ENCODE assay signal across 24 mouse cellular contexts in genomic region chr17:56457442-56457841, GRCm38 (mm10). TPM values are rescaled to one million over a fixed set of nuclear protein-coding genes. Genes with fewer than 3 reads are reported as not detected.
DNase-seq lines count a peak whose midpoint lies in the region; ATAC-seq and TF ChIP-seq lines count a peak whose summit lies in the region.
"Had no signal": no experiment of that assay in that cellular context is flagged by ENCODE, and none has a peak within 500 bp of the region (broad histone marks: within the 10 kb centered on the region; RNA-seq: fewer than 3 reads in every experiment).

No protein-coding gene starts in this region.

- no peak for TF ChIP-seq POLR2A in brain, embryonic 14.5 days (IDR thresholded peaks at IDR 0.05; ENCODE audit: borderline replicate concordance, extremely low read depth, insufficient read depth, insufficient read length, poor library complexity, severe bottlenecking)

- peaks cover 71% of the 10 kb centered on the region for H3K36me3 ChIP-seq in forebrain, embryonic 13.5 days (ENCODE audit: poor library complexity, severe bottlenecking)
- H3K36me3 ChIP-seq in forebrain, embryonic 10.5 days (replicated peaks), result peaks cover 72% of the 10 kb centered on the region
- H3K36me3 ChIP-seq in embryonic facial prominence, embryonic 10.5 days (replicated peaks), result peaks cover 74% of the 10 kb centered on the region

- no peaks in the 10 kb centered on the region for H3K27me3 ChIP-seq in forebrain, embryonic 13.5 days
- H3K27me3 ChIP-seq in forebrain, embryonic 10.5 days (ENCODE audit: poor library complexity, severe bottlenecking), result no peaks in the 10 kb centered on the region
- no peaks in the 10 kb centered on the region for H3K27me3 ChIP-seq in embryonic facial prominence, embryonic 10.5 days (replicated peaks; ENCODE audit: low read depth, poor library complexity, severe bottlenecking)
- H3K27me3 ChIP-seq: embryonic facial prominence, embryonic 12.5 days; limb, embryonic 12.5 days; neural tube, embryonic 15.5 days had no signal

- no peak overlapping the region for H3K9ac ChIP-seq in forebrain, embryonic 13.5 days
- H3K9ac ChIP-seq: embryonic facial prominence, embryonic 12.5 days; limb, embryonic 12.5 days; neural tube, embryonic 15.5 days had no signal

- no peak for ATAC-seq in forebrain, embryonic 13.5 days

- no peak overlapping the region for H3K4me2 ChIP-seq in forebrain, embryonic 13.5 days
- H3K4me2 ChIP-seq: embryonic facial prominence, embryonic 12.5 days; limb, embryonic 12.5 days; neural tube, embryonic 15.5 days had no signal

- H3K4me1 ChIP-seq in forebrain, embryonic 13.5 days, result peaks cover 46% of the 10 kb centered on the region
- peaks cover 58% of the 10 kb centered on the region for H3K4me1 ChIP-seq in forebrain, embryonic 10.5 days
- peaks cover 35% of the 10 kb centered on the region for H3K4me1 ChIP-seq in embryonic facial prominence, embryonic 10.5 days

- TF ChIP-seq CTCF in layer of hippocampus, adult 2 months (conservative IDR thresholded peaks at IDR 0.05), result peak; percentile 77
- peak; percentile 36; the same call in 1 of the 2 replicates for TF ChIP-seq CTCF in brain, embryonic 14.5 days (IDR thresholded peaks at IDR 0.05; ENCODE audit: borderline replicate concordance, extremely low read depth, insufficient read depth, insufficient read length)

- 94% methylated on average over 1 of the region's 1 CpGs for WGBS in forebrain, embryonic 13.5 days
- WGBS in forebrain, embryonic 10.5 days, result 83% methylated on average over 1 of the region's 1 CpGs
- 90% methylated on average over 1 of the region's 1 CpGs for WGBS in embryonic facial prominence, embryonic 10.5 days

- no peak overlapping the region for H3K4me3 ChIP-seq in forebrain, embryonic 13.5 days
- no peak overlapping the region for H3K4me3 ChIP-seq in forebrain, embryonic 10.5 days
- H3K4me3 ChIP-seq in layer of hippocampus, adult 2 months, result no peak overlapping the region
- H3K4me3 ChIP-seq in embryonic facial prominence, embryonic 10.5 days, result no peak overlapping the region
- H3K4me3 ChIP-seq: embryonic facial prominence, embryonic 12.5 days; hindbrain, embryonic 10.5 days; limb, embryonic 12.5 days; neural tube, embryonic 15.5 days had no signal

- no peak for DNase-seq in forebrain, embryonic 10.5 days (ENCODE audit: extremely low spot score, low spot score)
- DNase-seq in layer of hippocampus, adult 2 months (ENCODE audit: low spot score in 2 of 2), result no peak
- no peak for DNase-seq in layer of hippocampus, postnatal 10 days (ENCODE audit: low spot score in 2 of 2)
- DNase-seq in 416B (ENCODE audit: low read depth), result peak; percentile 24
- DNase-seq in brain, embryonic 14.5 days (ENCODE audit: low read depth), result no peak
- no peak for DNase-seq in embryonic facial prominence, embryonic 10.5 days (ENCODE audit: low spot score)
- DNase-seq in adrenal gland, adult (ENCODE audit: inconsistent age in 2 of 2, low spot score in 1 of 2), result no peak
- DNase-seq: cerebellum, postnatal 25 days; kidney, adult 8-10 months; lung, adult 18-20 months; right cerebral cortex, adult 18-20 months; thymus, postnatal 14 days had no signal

- H3K27ac ChIP-seq in forebrain, embryonic 13.5 days, result peak overlapping the region; percentile 35; the same call in 1 of the 2 replicates
- no peak overlapping the region for H3K27ac ChIP-seq in forebrain, embryonic 10.5 days
- no peak overlapping the region; the same call in 1 of the 2 replicates for H3K27ac ChIP-seq in layer of hippocampus, adult 2 months
- no peak overlapping the region for H3K27ac ChIP-seq in embryonic facial prominence, embryonic 10.5 days (replicated peaks)
- H3K27ac ChIP-seq: embryonic facial prominence, embryonic 12.5 days; hindbrain, embryonic 10.5 days; limb, embryonic 12.5 days; neural tube, embryonic 15.5 days had no signal

- no peaks in the 10 kb centered on the region for H3K9me3 ChIP-seq in forebrain, embryonic 13.5 days (replicated peaks)
- no peaks in the 10 kb centered on the region for H3K9me3 ChIP-seq in forebrain, embryonic 10.5 days
- no peaks in the 10 kb centered on the region for H3K9me3 ChIP-seq in embryonic facial prominence, embryonic 10.5 days
- H3K9me3 ChIP-seq: embryonic facial prominence, embryonic 12.5 days; hindbrain, embryonic 10.5 days; limb, embryonic 12.5 days; neural tube, embryonic 15.5 days had no signal

RNA-seq across cellular contexts. Expression of gene Ptprs, which starts 18.8 kb away (rescaled TPM):
- polyA plus RNA-seq in forebrain, embryonic 13.5 days (2015; fragmentation: Nextera tagmentation; extraction: Ambion mirVana), result 276 and 292 TPM in 2 replicates
- polyA plus RNA-seq in forebrain, embryonic 10.5 days (2016; fragmentation: Nextera tagmentation; extraction: Ambion mirVana), result 80.3 and 91.5 TPM in 2 replicates
- 100 to 1,000 TPM; 666 to 670 TPM for total RNA-seq in layer of hippocampus, adult 2 months (2021)
- 100 to 1,000 TPM; 817 to 911 TPM for total RNA-seq in layer of hippocampus, postnatal 10 days (2021)
- 1,311 and 1,669 TPM in 2 replicates for polyA plus RNA-seq in brain, embryonic 14.5 days (2012; rRNA removed)
- 85.0 and 86.4 TPM in 2 replicates for polyA plus RNA-seq in embryonic facial prominence, embryonic 10.5 days (2016; fragmentation: Nextera tagmentation; extraction: Ambion mirVana)

RNA-seq across cellular contexts. Expression of gene Znrf4, which starts 54.8 kb away (rescaled TPM):
- 0.14 TPM in 1 of 2 replicates, not detected in the other for polyA plus RNA-seq in forebrain, embryonic 13.5 days (2015; fragmentation: Nextera tagmentation; extraction: Ambion mirVana)
- not detected in 2 replicates for polyA plus RNA-seq in forebrain, embryonic 10.5 days (2016; fragmentation: Nextera tagmentation; extraction: Ambion mirVana)
- total RNA-seq in layer of hippocampus, adult 2 months (2021), result not detected
- not detected for total RNA-seq in layer of hippocampus, postnatal 10 days (2021)
- polyA plus RNA-seq in brain, embryonic 14.5 days (2012; rRNA removed), result 0.05 TPM in 1 of 2 replicates, not detected in the other
- polyA plus RNA-seq in embryonic facial prominence, embryonic 10.5 days (2016; fragmentation: Nextera tagmentation; extraction: Ambion mirVana), result not detected in 2 replicates
- total RNA-seq: adrenal gland, postnatal 4 days; gastrocnemius, postnatal 4 days; left cerebral cortex, adult 18-20 months; megakaryocyte progenitor cell, adult 5-6 weeks had no signal
- polyA plus RNA-seq: C2C12; embryonic facial prominence, embryonic 12.5 days; heart, embryonic 14.5 days; hindbrain, embryonic 10.5 days; limb, embryonic 12.5 days; neural tube, embryonic 15.5 days; stomach, embryonic 14.5 days had no signal
